Mouse (Mus musculus) T-helper 2 cell (primary cell): ENCODE measurements around the gene Cox5a.

ENCODE experiments used
- in situ Hi-C: fragments of 300-600 bp; cut with MboI, MseI; formaldehyde crosslinking; loops from one replicate; pipeline ENCODE4 v1.15.1; 2025; ENCODE audit warnings: high pct_unique_total_duplicates

Gene Cox5a

GRCm38 (mm10) chr9:57561711-57562099 lies 40.6 kb downstream of the Cox5a start:
- in situ Hi-C loops: no loop called here

- in situ Hi-C loops: no loop called here
These were observed 41.9 kb downstream of the Cox5a start for GRCm38 (mm10) chr9:57562896-57563372.

- in situ Hi-C loops: no loop called here
These were observed 43.5 kb downstream of the Cox5a start for GRCm38 (mm10) chr9:57564609-57565008.

- in situ Hi-C loops: no loop called here
These were observed 44.7 kb downstream of the Cox5a start for GRCm38 (mm10) chr9:57565741-57566221.

- in situ Hi-C loops: no loop called here
These were observed 45.8 kb downstream of the Cox5a start for GRCm38 (mm10) chr9:57566846-57567245.

- in situ Hi-C loops: no loop called here
These were observed 47.4 kb downstream of the Cox5a start for GRCm38 (mm10) chr9:57568500-57568899.

- in situ Hi-C loops: no loop called here
These were observed 53.3 kb downstream of the Cox5a start for GRCm38 (mm10) chr9:57574397-57574796.

GRCm38 (mm10) chr9:57575577-57575976 lies 54.5 kb downstream of the Cox5a start:
- in situ Hi-C loops: loop anchor here (5.0 kb wide), 1 partner anchor 42 kb away; no protein-coding TSS in a partner anchor

GRCm38 (mm10) chr9:57577144-57577849 lies 56.2 kb downstream of the Cox5a start:
- in situ Hi-C loops: loop anchor here (5.0 kb wide), 1 partner anchor 40 kb away; no protein-coding TSS in a partner anchor
